Mouse (Mus musculus): ENCODE results near the gene Prpf39.

The Prpf39 gene

GRCm38 (mm10) chr12:65036190-65036870 lies at the start of gene Prpf39:
Prpf39 (plus strand) TSS chr12:65036333.
- DNase-seq (ENCODE audit: low spot score), result peak; percentile 44

GRCm38 (mm10) chr12:65007725-65008124 lies 28.4 kb upstream of the Prpf39 start:
- DNase-seq (ENCODE audit: low spot score), result no peak

- DNase-seq (ENCODE audit: low spot score), result no peak
These were observed 13.3 kb upstream of the Prpf39 start for GRCm38 (mm10) chr12:65022842-65023241.

- DNase-seq (ENCODE audit: low spot score), result no peak
These were observed 319 bp upstream of the Prpf39 start for GRCm38 (mm10) chr12:65035839-65036189.

- DNase-seq (ENCODE audit: low spot score), result no peak
These were observed 886 bp downstream of the Prpf39 start for GRCm38 (mm10) chr12:65036892-65037545.

GRCm38 (mm10) chr12:65037546-65037937 lies 1.4 kb downstream of the Prpf39 start:
- DNase-seq (ENCODE audit: low spot score), result no peak

GRCm38 (mm10) chr12:65048799-65049198 lies 12.7 kb downstream of the Prpf39 start:
- DNase-seq (ENCODE audit: low spot score), result no peak

GRCm38 (mm10) chr12:65058203-65058602 lies 22.1 kb downstream of the Prpf39 start:
- no peak for DNase-seq (ENCODE audit: low spot score)

- DNase-seq (ENCODE audit: low spot score), result no peak
These were observed 24.9 kb downstream of the Prpf39 start for GRCm38 (mm10) chr12:65061082-65061481.

- no peak for DNase-seq (ENCODE audit: low spot score)
These were observed 29.1 kb downstream of the Prpf39 start for GRCm38 (mm10) chr12:65065241-65065640.

- no peak for DNase-seq (ENCODE audit: low spot score)
These were observed 30.1 kb downstream of the Prpf39 start for GRCm38 (mm10) chr12:65066234-65066633.

GRCm38 (mm10) chr12:65068409-65068808 lies 32.3 kb downstream of the Prpf39 start:
- no peak for DNase-seq (ENCODE audit: low spot score)

GRCm38 (mm10) chr12:65072911-65073610 lies 36.9 kb downstream of the Prpf39 start:
- peak; percentile 9 for DNase-seq (ENCODE audit: low spot score)

GRCm38 (mm10) chr12:65073611-65074178 lies 37.6 kb downstream of the Prpf39 start, which contains the start of gene Fkbp3:
Fkbp3 (minus strand) TSS chr12:65074007.
- DNase-seq (ENCODE audit: low spot score), result peak; percentile 92

GRCm38 (mm10) chr12:65074651-65075050 lies 38.5 kb downstream of the Prpf39 start:
- DNase-seq (ENCODE audit: low spot score), result no peak

GRCm38 (mm10) chr12:65075085-65075732 lies 39.1 kb downstream of the Prpf39 start, which contains the start of gene Fancm:
Fancm (plus strand) TSS chr12:65075603.
- DNase-seq (ENCODE audit: low spot score), result peak; percentile 79

GRCm38 (mm10) chr12:65075733-65076310 lies 39.7 kb downstream of the Prpf39 start:
- no peak for DNase-seq (ENCODE audit: low spot score)

GRCm38 (mm10) chr12:65076906-65077305 lies 40.8 kb downstream of the Prpf39 start:
- no peak for DNase-seq (ENCODE audit: low spot score)

- DNase-seq (ENCODE audit: low spot score), result no peak
These were observed 72.6 kb downstream of the Prpf39 start for GRCm38 (mm10) chr12:65108746-65109145.

- DNase-seq (ENCODE audit: low spot score), result no peak
These were observed 75.4 kb downstream of the Prpf39 start for GRCm38 (mm10) chr12:65111503-65111902.

GRCm38 (mm10) chr12:65112811-65113210 lies 76.7 kb downstream of the Prpf39 start:
- DNase-seq (ENCODE audit: low spot score), result no peak

Measured in layer of hippocampus, adult 9-10 months (tissue).